Mouse (Mus musculus) MEL (cell line): ENCODE data around the gene Rnf145. TPM values are rescaled to one million over a fixed set of nuclear protein-coding genes. Genes with fewer than 3 reads are reported as not detected.

Experiments
- DNase-seq: peaks from one replicate; pipeline ENCODE4 v3.0.0; 2011; ENCODE audit warnings: low read depth, low spot score
- H3K27ac ChIP-seq: 2 replicates; pipeline ENCODE4 v1.5.1; 2012; ENCODE audit warnings: low read depth, mild to moderate bottlenecking, control low read depth, low read length, moderate library complexity; ENCODE audit not compliant: control insufficient read depth
- H3K27me3 ChIP-seq, 2 experiments: fragments of 150-350 bp in 1 of 2; sonication (generic) in 1 of 2; 2 replicates each; pipeline ENCODE4 v1.6.1; 2012; ENCODE audit warnings: low read length in 2 of 2, mild to moderate bottlenecking in 2 of 2, improper control_type of control experiment in 1 of 2, moderate library complexity in 1 of 2; ENCODE audit not compliant: insufficient read depth in 2 of 2, control insufficient read depth in 1 of 2
- H3K36me3 ChIP-seq, 2 experiments: 2 replicates each; pipeline ENCODE4 v1.6.1; 2012 to 2014; ENCODE audit warnings: low read length in 2 of 2, improper control_type of control experiment in 1 of 2, inconsistent platforms in 1 of 2, mild to moderate bottlenecking in 1 of 2; ENCODE audit not compliant: insufficient read depth in 2 of 2, control insufficient read depth in 1 of 2
- H3K4me1 ChIP-seq, 2 experiments: fragments of 150-350 bp in 1 of 2; sonication (generic) in 1 of 2; 2 replicates each; pipeline ENCODE4 v1.6.1; 2012; ENCODE audit warnings: low read length in 2 of 2, improper control_type of control experiment in 1 of 2, mild to moderate bottlenecking in 1 of 2; ENCODE audit not compliant: insufficient read depth in 2 of 2, control insufficient read depth in 1 of 2
- H3K4me3 ChIP-seq, 2 experiments: fragments of 150-350 bp in 1 of 2; sonication (generic) in 1 of 2; 2 replicates each; pipeline ENCODE4 v1.5.1; 2012; ENCODE audit warnings: low read depth in 2 of 2, low read length in 2 of 2, mild to moderate bottlenecking in 2 of 2, moderate library complexity in 2 of 2, control low read depth in 1 of 2, improper control_type of control experiment in 1 of 2; ENCODE audit not compliant: control insufficient read depth in 1 of 2, insufficient read depth in 1 of 2
- H3K79me2 ChIP-seq: 2 replicates; pipeline ENCODE4 v1.6.1; 2012; ENCODE audit warnings: mild to moderate bottlenecking, low read length, moderate library complexity; ENCODE audit not compliant: control insufficient read depth, poor library complexity, insufficient read depth
- H3K9ac ChIP-seq: 2 replicates; pipeline ENCODE4 v1.6.1; 2012; ENCODE audit warnings: low read depth, mild to moderate bottlenecking, control low read depth, low read length, moderate library complexity; ENCODE audit not compliant: control insufficient read depth, poor library complexity, severe bottlenecking
- H3K9me3 ChIP-seq: fragments of 150-350 bp; sonication (generic); replicated peaks from 2 replicates; pipeline ENCODE4 v1.6.1; 2012; ENCODE audit warnings: mild to moderate bottlenecking, low read length, improper control_type of control experiment, moderate library complexity; ENCODE audit not compliant: insufficient read depth
- BHLHE40 ChIP-seq: IDR thresholded peaks from 2 replicates; pipeline ENCODE4 v1.6.1; 2012; ENCODE audit warnings: low read depth, mild to moderate bottlenecking, inconsistent platforms, low read length, improper control_type of control experiment, borderline replicate concordance
- CHD2 ChIP-seq: IDR thresholded peaks from 2 replicates; pipeline ENCODE4 v1.6.1; 2011; ENCODE audit warnings: low read length, improper control_type of control experiment
- E2F4 ChIP-seq: IDR thresholded peaks from 2 replicates; pipeline ENCODE4 v1.6.1; 2011; ENCODE audit warnings: low read depth, low read length, improper control_type of control experiment, borderline replicate concordance
- GATA1 ChIP-seq: IDR thresholded peaks from 2 replicates; pipeline ENCODE4 v1.6.1; 2011; ENCODE audit warnings: low read depth, low read length, improper control_type of control experiment
- JUND ChIP-seq: IDR thresholded peaks from 2 replicates; pipeline ENCODE4 v1.6.1; 2011; ENCODE audit warnings: low read depth, mild to moderate bottlenecking, improper control_type of control experiment, low read length
- MAFK ChIP-seq: IDR thresholded peaks from 2 replicates; pipeline ENCODE4 v1.6.1; 2011; ENCODE audit warnings: low read depth, mild to moderate bottlenecking, low read length, improper control_type of control experiment, borderline replicate concordance
- MAZ ChIP-seq: IDR thresholded peaks from 2 replicates; pipeline ENCODE4 v1.6.1; 2012; ENCODE audit warnings: low read depth, mild to moderate bottlenecking, inconsistent platforms, low read length, improper control_type of control experiment
- MEF2A ChIP-seq: IDR thresholded peaks from 2 replicates; pipeline ENCODE4 v1.6.1; 2014; ENCODE audit warnings: low read depth, mild to moderate bottlenecking, inconsistent platforms, low read length, improper control_type of control experiment; ENCODE audit not compliant: poor library complexity, insufficient replicate concordance, severe bottlenecking; ENCODE audit errors: extremely low read depth
- MYC ChIP-seq: IDR thresholded peaks from 2 replicates; pipeline ENCODE4 v1.6.1; 2011; ENCODE audit warnings: low read depth, mild to moderate bottlenecking, low read length, improper control_type of control experiment, moderate library complexity
- NELFE ChIP-seq: IDR thresholded peaks from 2 replicates; pipeline ENCODE4 v1.6.1; 2011; ENCODE audit warnings: low read depth, low read length, improper control_type of control experiment
- POLR2A ChIP-seq, 2 experiments: IDR thresholded peaks; 2 replicates each; pipeline ENCODE4 v1.6.1; 2011 to 2012; ENCODE audit warnings: low read length in 2 of 2, mild to moderate bottlenecking in 2 of 2, control low read depth in 1 of 2, improper control_type of control experiment in 1 of 2, low read depth in 1 of 2, moderate library complexity in 1 of 2; ENCODE audit not compliant: control insufficient read depth in 1 of 2, insufficient read depth in 1 of 2, poor library complexity in 1 of 2
- POLR2AphosphoS5 ChIP-seq: IDR thresholded peaks from 2 replicates; pipeline ENCODE4 v1.6.1; 2012; ENCODE audit warnings: low read depth, borderline replicate concordance, mild to moderate bottlenecking, inconsistent platforms, low read length, moderate library complexity, mixed read lengths
- RAD21 ChIP-seq: IDR thresholded peaks from 2 replicates; pipeline ENCODE4 v1.6.1; 2011; ENCODE audit warnings: mild to moderate bottlenecking, low read depth, low read length, improper control_type of control experiment
- SIN3A ChIP-seq: IDR thresholded peaks from 2 replicates; pipeline ENCODE4 v1.6.1; 2012; ENCODE audit warnings: low read length, improper control_type of control experiment, inconsistent platforms
- USF1 ChIP-seq: IDR thresholded peaks from 2 replicates; pipeline ENCODE4 v1.6.1; 2014; ENCODE audit warnings: low read depth, mild to moderate bottlenecking, inconsistent platforms, low read length, improper control_type of control experiment, moderate library complexity
- ZKSCAN1 ChIP-seq: IDR thresholded peaks from 2 replicates; pipeline ENCODE4 v1.6.1; 2012; ENCODE audit warnings: low read depth, mild to moderate bottlenecking, inconsistent platforms, low read length, improper control_type of control experiment, moderate library complexity
- ZNF384 ChIP-seq: IDR thresholded peaks from 2 replicates; pipeline ENCODE4 v1.6.1; 2012; ENCODE audit warnings: low read depth, mild to moderate bottlenecking, inconsistent platforms, low read length, improper control_type of control experiment
- polyA plus RNA-seq, 2 experiments: library from polyadenylated mRNA; stranded (reverse) in 1 of 2; unstranded in 1 of 2; fragments of >175 nt in 1 of 2; fragments of >200 nt in 1 of 2; gene quantifications; 2 replicates each; pipeline versions ENCODE4 v1.2.1 to v1.2.4; 2012; ENCODE audit warnings: low replicate concordance in 2 of 2, low read depth in 1 of 2; ENCODE audit not compliant: insufficient read length in 2 of 2, insufficient read depth in 1 of 2, missing spikeins in 1 of 2
- total RNA-seq: library from RNA; depleted of rRNA; stranded (reverse); fragments of 300-350 nt; gene quantifications from 2 replicates; pipeline ENCODE4 v1.2.3, GENCODE M21; 2012

The Rnf145 gene
- total and polyA plus RNA-seq, 3 experiments: 73.5 to 94.1 TPM; not detected in 1

DNA sequence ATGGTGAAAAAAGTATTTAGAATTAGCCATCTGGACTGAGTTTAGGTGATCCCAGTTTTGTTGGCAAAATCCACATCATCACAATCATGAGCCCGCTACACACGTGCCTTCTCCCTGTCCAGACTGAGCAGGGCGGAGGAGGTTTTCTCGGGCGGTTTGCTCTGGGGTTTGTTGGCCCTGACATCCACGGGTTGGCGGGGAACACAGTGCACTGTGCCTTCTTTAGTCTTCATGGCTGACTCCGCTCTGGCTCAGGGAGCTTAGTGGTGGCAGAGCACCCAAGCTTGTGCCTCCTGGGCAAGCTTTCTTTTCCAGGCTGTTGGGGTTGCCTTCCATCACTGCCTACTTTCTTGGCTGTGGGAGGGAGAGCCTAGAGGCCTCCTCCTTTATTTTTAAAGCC lies 41.6 kb downstream of the Rnf145 start:
- DNase-seq: no peak
- Histone ChIP-seq H3K4me1 (no peaks in the 10 kb centered on the region), H3K27me3 (no peaks in the 10 kb centered on the region)
- TF ChIP-seq MEF2A: no peak
- TF ChIP-seq POLR2AphosphoS5: no peak
- no peak for TF ChIP-seq SIN3A
- no peak for TF ChIP-seq CHD2
- TF ChIP-seq GATA1: no peak
- no peak for TF ChIP-seq USF1
- TF ChIP-seq JUND: no peak
- TF ChIP-seq, all 39 proteins: peak for 0
- H3K79me2 ChIP-seq: no peaks in the 10 kb centered on the region
- no peak overlapping the region for H3K4me3 ChIP-seq
- H3K9ac ChIP-seq: no peak overlapping the region
- peaks cover 0 to 59% of the 10 kb centered on the region in 2 experiments; a peak in 2 of 4 replicates for H3K36me3 ChIP-seq
- H3K9me3 ChIP-seq: no peaks in the 10 kb centered on the region
- H3K27ac ChIP-seq: no peak overlapping the region

DNA sequence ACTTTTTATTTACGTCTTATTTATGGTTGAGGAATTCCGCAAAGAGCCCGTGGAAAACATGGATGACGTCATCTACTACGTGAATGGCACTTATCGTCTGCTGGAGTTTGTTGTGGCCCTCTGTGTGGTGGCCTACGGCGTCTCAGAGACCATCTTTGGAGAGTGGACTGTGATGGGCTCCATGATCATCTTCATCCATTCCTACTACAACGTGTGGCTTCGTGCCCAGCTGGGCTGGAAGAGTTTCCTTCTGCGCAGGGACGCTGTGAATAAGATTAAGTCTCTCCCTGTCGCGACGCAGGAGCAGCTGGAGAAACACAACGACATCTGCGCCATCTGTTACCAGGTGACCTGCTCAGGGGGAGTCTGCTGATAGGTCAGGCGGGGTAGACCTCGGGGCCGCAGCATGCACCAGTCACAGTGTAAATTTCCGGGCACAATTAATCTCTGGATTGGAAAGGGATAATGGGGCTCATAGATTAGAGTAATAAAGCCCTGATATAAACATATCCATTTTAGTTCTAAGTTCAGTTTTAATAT lies 42.8 kb downstream of the Rnf145 start:
- H3K9ac ChIP-seq: no peak overlapping the region
- H3K27me3 ChIP-seq: no peaks in the 10 kb centered on the region
- TF ChIP-seq NELFE (no peak), E2F4 (no peak), RAD21 (no peak), CHD2 (no peak), MAFK (no peak), POLR2A (IDR thresholded peaks at IDR 0.05; ENCODE audit: control insufficient read depth in 1 of 2, insufficient read depth in 1 of 2, low read depth in 1 of 2, low read length in 2 of 2, poor library complexity in 1 of 2) (no peak), MEF2A (no peak), BHLHE40 (no peak), USF1 (no peak), ZNF384 (no peak), MAZ (no peak), ZKSCAN1 (no peak), MYC (no peak), JUND (no peak)
- no peak overlapping the region for H3K27ac ChIP-seq
- no peaks in the 10 kb centered on the region for H3K4me1 ChIP-seq
- DNase-seq: no peak
- H3K79me2 ChIP-seq: no peaks in the 10 kb centered on the region
- no peak overlapping the region for H3K4me3 ChIP-seq
- peaks cover 0 to 50% of the 10 kb centered on the region in 2 experiments; a peak in 2 of 4 replicates for H3K36me3 ChIP-seq
- H3K9me3 ChIP-seq: no peaks in the 10 kb centered on the region
